Mouse (Mus musculus) right cerebral cortex, postnatal 4 days (tissue): ENCODE data around the gene Dis3l.
"Not testable (repeated sequence)": the region's sequence is repeated elsewhere in the genome, so short reads cannot be mapped to it uniquely, and the experiment has no call there.

Experiments
- DNase-seq: peaks from one replicate; pipeline ENCODE4 v3.0.0-alpha.2; 2022

Dis3l gene

GRCm38 (mm10) chr9:64314696-64315095 is 26.4 kb downstream of the Dis3l start:
- no peak for DNase-seq

- no peak for DNase-seq
Measured at GRCm38 (mm10) chr9:64312128-64312527, 29.0 kb downstream of the Dis3l start.

GRCm38 (mm10) chr9:64310996-64311785 is 29.9 kb downstream of the Dis3l start:
- DNase-seq, result peak; percentile 11

- no peak for DNase-seq
Measured at GRCm38 (mm10) chr9:64306476-64307312, 34.4 kb downstream of the Dis3l start.

GRCm38 (mm10) chr9:64303086-64303485 is 38.0 kb downstream of the Dis3l start:
- DNase-seq, result not testable (repeated sequence)

- no peak for DNase-seq
Measured at GRCm38 (mm10) chr9:64282404-64282987, 58.6 kb downstream of the Dis3l start.

GRCm38 (mm10) chr9:64281781-64282178 is 59.3 kb downstream of the Dis3l start:
- no peak for DNase-seq

GRCm38 (mm10) chr9:64281105-64281780 is 59.8 kb downstream of the Dis3l start, which contains the start of gene Tipin:
Gene Tipin (plus strand): TSS chr9:64281581.
- DNase-seq, result peak; percentile 90

GRCm38 (mm10) chr9:64278665-64279310 is 62.3 kb downstream of the Dis3l start:
- DNase-seq, result no peak

GRCm38 (mm10) chr9:64277706-64278105 is 63.4 kb downstream of the Dis3l start:
- DNase-seq, result peak; percentile 83

GRCm38 (mm10) chr9:64274919-64275318 is 66.2 kb downstream of the Dis3l start:
- DNase-seq, result peak; percentile 18

- DNase-seq, result no peak
Measured at GRCm38 (mm10) chr9:64274291-64274690, 66.8 kb downstream of the Dis3l start.

- DNase-seq, result no peak
Measured at GRCm38 (mm10) chr9:64273757-64274156, 67.3 kb downstream of the Dis3l start.

GRCm38 (mm10) chr9:64272611-64273010 is 68.5 kb downstream of the Dis3l start:
- peak; percentile 36 for DNase-seq

GRCm38 (mm10) chr9:64271249-64271648 is 69.8 kb downstream of the Dis3l start:
- no peak for DNase-seq

GRCm38 (mm10) chr9:64268836-64269235 is 72.3 kb downstream of the Dis3l start:
- not testable (repeated sequence) for DNase-seq

- no peak for DNase-seq
Measured at GRCm38 (mm10) chr9:64268196-64268595, 72.9 kb downstream of the Dis3l start.

GRCm38 (mm10) chr9:64267231-64267630 is 73.9 kb downstream of the Dis3l start:
- no peak for DNase-seq

- no peak for DNase-seq
Measured at GRCm38 (mm10) chr9:64264813-64265212, 76.3 kb downstream of the Dis3l start.

- DNase-seq, result no peak
Measured at GRCm38 (mm10) chr9:64261023-64261422, 80.1 kb downstream of the Dis3l start.

GRCm38 (mm10) chr9:64259906-64260305 is 81.2 kb downstream of the Dis3l start:
- no peak for DNase-seq
